Mouse (Mus musculus): Measurements from ENCODE around the gene Epha3. TPM values are rescaled to one million over a fixed set of nuclear protein-coding genes. Genes with fewer than 3 reads are reported as not detected.

The Epha3 gene
- polyA plus RNA-seq, 1 experiment from 2014 or later: 11.9 TPM

- H3K9ac ChIP-seq: no peak overlapping the region
- no peak for ATAC-seq (ENCODE audit: insufficient number of reproducible peaks, low FRiP score)
- H3K4me2 ChIP-seq: no peak overlapping the region
- no peaks in the 10 kb centered on the region for H3K4me1 ChIP-seq (replicated peaks)
- no peaks in the 10 kb centered on the region for H3K9me3 ChIP-seq (replicated peaks)
- no peaks in the 10 kb centered on the region for H3K27me3 ChIP-seq (replicated peaks)
- H3K36me3 ChIP-seq: no peaks in the 10 kb centered on the region
- no peak overlapping the region for H3K27ac ChIP-seq (ENCODE audit: poor library complexity, severe bottlenecking)
- WGBS: 85% methylated on average over 3 of the region's 3 CpGs
- H3K4me3 ChIP-seq: no peak overlapping the region
Observed at GRCm38 (mm10) chr16:63650760-63651159, 213.2 kb downstream of the Epha3 start.

GRCm38 (mm10) chr16:63646577-63646976 lies 217.4 kb downstream of the Epha3 start:
- H3K9ac ChIP-seq: no peak overlapping the region

GRCm38 (mm10) chr16:63642641-63643040 lies 221.3 kb downstream of the Epha3 start:
- Histone ChIP-seq H3K4me3 (no peak overlapping the region), H3K9me3 (replicated peaks) (no peaks in the 10 kb centered on the region), H3K27ac (ENCODE audit: poor library complexity, severe bottlenecking) (no peak overlapping the region), H3K27me3 (replicated peaks) (no peaks in the 10 kb centered on the region), H3K4me1 (replicated peaks) (peaks cover 10% of the 10 kb centered on the region), H3K9ac (no peak overlapping the region), H3K4me2 (no peak overlapping the region), H3K36me3 (no peaks in the 10 kb centered on the region)
- 61% methylated on average over 2 of the region's 2 CpGs for WGBS
- no peak for ATAC-seq (ENCODE audit: insufficient number of reproducible peaks, low FRiP score)

More at GRCm38 (mm10) chr16:63646577-63646976, 217.4 kb downstream of the Epha3 start:
- H3K9me3 ChIP-seq (replicated peaks): no peaks in the 10 kb centered on the region
- no peak overlapping the region for H3K4me3 ChIP-seq
- no peak for ATAC-seq (ENCODE audit: insufficient number of reproducible peaks, low FRiP score)
- no peaks in the 10 kb centered on the region for H3K36me3 ChIP-seq
- no peaks in the 10 kb centered on the region for H3K27me3 ChIP-seq (replicated peaks)
- no peak overlapping the region for H3K27ac ChIP-seq (ENCODE audit: poor library complexity, severe bottlenecking)
- no peak overlapping the region for H3K4me2 ChIP-seq
- H3K4me1 ChIP-seq (replicated peaks): peaks cover 2% of the 10 kb centered on the region; the same call in 1 of the 2 replicates

GRCm38 (mm10) chr16:63641603-63642002 lies 222.4 kb downstream of the Epha3 start:
- no peak for ATAC-seq (ENCODE audit: insufficient number of reproducible peaks, low FRiP score)
- Histone ChIP-seq H3K4me1 (replicated peaks) (peaks cover 10% of the 10 kb centered on the region), H3K27ac (ENCODE audit: poor library complexity, severe bottlenecking) (no peak overlapping the region), H3K4me2 (no peak overlapping the region), H3K27me3 (replicated peaks) (no peaks in the 10 kb centered on the region), H3K4me3 (no peak overlapping the region), H3K9ac (no peak overlapping the region), H3K9me3 (replicated peaks) (no peaks in the 10 kb centered on the region), H3K36me3 (no peaks in the 10 kb centered on the region)
- WGBS: 51% methylated on average over 3 of the region's 3 CpGs

- Histone ChIP-seq H3K4me3 (no peak overlapping the region), H3K4me1 (replicated peaks) (peaks cover 10% of the 10 kb centered on the region), H3K27me3 (replicated peaks) (no peaks in the 10 kb centered on the region), H3K36me3 (no peaks in the 10 kb centered on the region), H3K4me2 (no peak overlapping the region), H3K9ac (no peak overlapping the region), H3K27ac (ENCODE audit: poor library complexity, severe bottlenecking) (no peak overlapping the region), H3K9me3 (replicated peaks) (no peaks in the 10 kb centered on the region)
- 30% methylated on average over 6 of the region's 6 CpGs for WGBS
- ATAC-seq (ENCODE audit: insufficient number of reproducible peaks, low FRiP score): no peak
Observed at GRCm38 (mm10) chr16:63638701-63639100, 225.3 kb downstream of the Epha3 start.

- H3K36me3 ChIP-seq: no peaks in the 10 kb centered on the region
- no peaks in the 10 kb centered on the region for H3K9me3 ChIP-seq (replicated peaks)
- no peak overlapping the region for H3K4me2 ChIP-seq
- ATAC-seq (ENCODE audit: insufficient number of reproducible peaks, low FRiP score): no peak
- H3K4me1 ChIP-seq (replicated peaks): peaks cover 6% of the 10 kb centered on the region
- no peak overlapping the region for H3K27ac ChIP-seq (ENCODE audit: poor library complexity, severe bottlenecking)
- 86% methylated on average over 5 of the region's 5 CpGs for WGBS
- H3K27me3 ChIP-seq (replicated peaks): no peaks in the 10 kb centered on the region
- no peak overlapping the region for H3K9ac ChIP-seq
- no peak overlapping the region for H3K4me3 ChIP-seq
Observed at GRCm38 (mm10) chr16:63633748-63634166, 230.2 kb downstream of the Epha3 start.

- H3K27ac ChIP-seq (ENCODE audit: poor library complexity, severe bottlenecking): no peak overlapping the region
- H3K9ac ChIP-seq: no peak overlapping the region
- no peaks in the 10 kb centered on the region for H3K27me3 ChIP-seq (replicated peaks)
- no peaks in the 10 kb centered on the region for H3K36me3 ChIP-seq
- ATAC-seq (ENCODE audit: insufficient number of reproducible peaks, low FRiP score): no peak
- no peak overlapping the region for H3K4me2 ChIP-seq
- H3K4me3 ChIP-seq: no peak overlapping the region
- H3K4me1 ChIP-seq (replicated peaks): peaks cover 6% of the 10 kb centered on the region
- no peaks in the 10 kb centered on the region for H3K9me3 ChIP-seq (replicated peaks)
Observed at GRCm38 (mm10) chr16:63625229-63625628, 238.7 kb downstream of the Epha3 start.

GRCm38 (mm10) chr16:63621845-63622244 lies 242.1 kb downstream of the Epha3 start:
- Histone ChIP-seq H3K9me3 (replicated peaks) (no peaks in the 10 kb centered on the region), H3K27me3 (replicated peaks) (no peaks in the 10 kb centered on the region), H3K4me3 (no peak overlapping the region), H3K4me1 (replicated peaks) (no peaks in the 10 kb centered on the region), H3K27ac (ENCODE audit: poor library complexity, severe bottlenecking) (no peak overlapping the region), H3K9ac (no peak overlapping the region), H3K36me3 (no peaks in the 10 kb centered on the region), H3K4me2 (no peak overlapping the region)
- 80% methylated on average over 6 of the region's 6 CpGs for WGBS
- ATAC-seq (ENCODE audit: insufficient number of reproducible peaks, low FRiP score): no peak

- Histone ChIP-seq H3K9ac (no peak overlapping the region), H3K36me3 (no peaks in the 10 kb centered on the region), H3K4me3 (no peak overlapping the region), H3K27me3 (replicated peaks) (no peaks in the 10 kb centered on the region), H3K9me3 (replicated peaks) (no peaks in the 10 kb centered on the region), H3K4me2 (no peak overlapping the region), H3K27ac (ENCODE audit: poor library complexity, severe bottlenecking) (no peak overlapping the region), H3K4me1 (replicated peaks) (no peaks in the 10 kb centered on the region)
- no peak for ATAC-seq (ENCODE audit: insufficient number of reproducible peaks, low FRiP score)
- WGBS: 66% methylated on average over 3 of the region's 3 CpGs
Observed at GRCm38 (mm10) chr16:63615396-63615795, 248.6 kb downstream of the Epha3 start.

GRCm38 (mm10) chr16:63613006-63613405 lies 251.0 kb downstream of the Epha3 start:
- Histone ChIP-seq H3K9me3 (replicated peaks) (no peaks in the 10 kb centered on the region), H3K4me1 (replicated peaks) (no peaks in the 10 kb centered on the region), H3K36me3 (no peaks in the 10 kb centered on the region), H3K4me2 (no peak overlapping the region), H3K27ac (ENCODE audit: poor library complexity, severe bottlenecking) (no peak overlapping the region), H3K4me3 (no peak overlapping the region), H3K9ac (no peak overlapping the region), H3K27me3 (replicated peaks) (no peaks in the 10 kb centered on the region)
- ATAC-seq (ENCODE audit: insufficient number of reproducible peaks, low FRiP score): no peak
- WGBS: 78% methylated on average over 4 of the region's 4 CpGs

GRCm38 (mm10) chr16:63600229-63600628 lies 263.7 kb downstream of the Epha3 start:
- Histone ChIP-seq H3K27ac (ENCODE audit: poor library complexity, severe bottlenecking) (no peak overlapping the region), H3K4me3 (no peak overlapping the region), H3K4me2 (no peak overlapping the region), H3K27me3 (replicated peaks) (no peaks in the 10 kb centered on the region), H3K9ac (no peak overlapping the region), H3K9me3 (replicated peaks) (no peaks in the 10 kb centered on the region), H3K36me3 (no peaks in the 10 kb centered on the region), H3K4me1 (replicated peaks) (no peaks in the 10 kb centered on the region)
- ATAC-seq (ENCODE audit: insufficient number of reproducible peaks, low FRiP score): no peak
- WGBS: 63% methylated on average over 3 of the region's 3 CpGs

- Histone ChIP-seq H3K27me3 (replicated peaks) (no peaks in the 10 kb centered on the region), H3K4me2 (no peak overlapping the region), H3K27ac (ENCODE audit: poor library complexity, severe bottlenecking) (no peak overlapping the region), H3K4me3 (no peak overlapping the region), H3K9ac (no peak overlapping the region), H3K36me3 (no peaks in the 10 kb centered on the region), H3K9me3 (replicated peaks) (no peaks in the 10 kb centered on the region), H3K4me1 (replicated peaks) (no peaks in the 10 kb centered on the region)
- 82% methylated on average over 4 of the region's 4 CpGs for WGBS
- ATAC-seq (ENCODE audit: insufficient number of reproducible peaks, low FRiP score): no peak
Observed at GRCm38 (mm10) chr16:63594656-63595055, 269.3 kb downstream of the Epha3 start.

Data from heart, embryonic 12.5 days (tissue).